Mouse (Mus musculus): ENCODE data around the gene Dbn1. TPM values are rescaled to one million over a fixed set of nuclear protein-coding genes. Genes with fewer than 3 reads are reported as not detected.
A peak's percentile ranks its signal among the peaks of the same experiment; 100 is the strongest.

Gene Dbn1
- polyA plus RNA-seq, 1 experiment from 2014 or later, result 59.4 TPM

DNA sequence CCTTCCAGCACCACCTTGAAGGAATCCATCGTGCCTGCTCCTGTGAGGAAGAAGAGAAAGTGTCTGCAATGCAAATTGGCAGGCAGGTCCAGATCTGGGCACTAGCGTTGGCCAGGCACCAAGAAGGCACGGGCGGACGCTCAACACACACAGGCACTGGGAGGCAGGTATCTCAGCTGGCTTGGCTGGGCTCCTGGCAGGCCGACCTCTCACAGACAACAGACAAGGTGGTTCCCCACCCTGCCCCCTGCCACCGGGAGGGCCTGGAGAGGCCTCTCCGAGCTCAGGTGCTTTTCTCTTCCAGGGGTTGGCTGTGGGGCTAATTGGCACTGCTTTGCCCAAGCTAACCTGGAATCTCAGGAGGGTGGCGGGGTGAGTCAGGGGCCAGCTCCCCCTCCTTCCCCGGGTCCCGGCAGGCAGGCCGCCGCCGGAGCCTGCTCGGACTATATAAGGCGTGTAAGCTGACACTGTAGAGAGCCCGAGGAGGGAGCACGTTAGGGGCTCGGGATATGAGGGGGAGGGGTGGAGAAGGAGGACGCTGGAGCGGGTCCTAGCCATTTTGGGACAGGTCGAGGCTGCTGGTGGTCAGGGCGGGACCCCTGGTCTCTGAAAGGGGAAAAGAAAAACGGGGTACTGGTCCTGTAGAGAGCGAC, 24.6 kb upstream of the Dbn1 start:
- Histone ChIP-seq H3K9ac (ENCODE audit: low read length) (peak overlapping the region; percentile 90), H3K4me3 (ENCODE audit: low read length) (peak overlapping the region; percentile 82), H3K36me3 (ENCODE audit: control insufficient read depth, insufficient read depth) (peaks cover 21% of the 10 kb centered on the region), H3K27ac (ENCODE audit: low read length) (peak overlapping the region; percentile 94), H3K4me1 (ENCODE audit: control insufficient read depth, insufficient read depth, low read length) (peaks cover 34% of the 10 kb centered on the region), H3K4me2 (ENCODE audit: low read depth, low read length) (peak overlapping the region; percentile 84), H3K9me3 (replicated peaks; ENCODE audit: control insufficient read depth, low read length) (no peaks in the 10 kb centered on the region), H3K27me3 (ENCODE audit: control insufficient read depth, insufficient read depth, low read length) (peaks cover 12% of the 10 kb centered on the region)
- WGBS, result 2% methylated on average over 25 of the region's 25 CpGs
- ATAC-seq (replicated peaks; ENCODE audit: extremely low read depth, insufficient read depth, low FRiP score), result peak; percentile 56

DNA sequence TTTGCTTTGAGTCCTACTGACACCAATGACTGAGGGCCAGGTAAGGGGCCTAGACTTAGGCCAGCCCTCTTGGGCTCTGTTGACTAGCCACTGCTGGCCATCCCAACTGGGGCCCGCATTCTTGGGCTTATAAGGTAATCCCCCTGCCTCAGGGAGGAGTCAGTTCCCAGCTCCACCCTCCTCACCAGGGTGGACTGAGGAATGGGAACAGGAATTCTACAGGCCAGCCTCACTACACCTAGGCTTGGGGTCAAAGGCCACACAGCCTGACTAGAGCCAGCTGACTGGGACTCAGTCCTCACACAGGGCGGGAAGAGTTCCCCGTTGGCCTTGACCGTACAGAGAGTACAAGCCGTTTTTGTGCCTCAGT, 23.6 kb upstream of the Dbn1 start:
- H3K27ac ChIP-seq (ENCODE audit: low read length), result peak overlapping the region; percentile 94
- peaks cover 12% of the 10 kb centered on the region for H3K27me3 ChIP-seq (ENCODE audit: control insufficient read depth, insufficient read depth, low read length)
- no peaks in the 10 kb centered on the region for H3K9me3 ChIP-seq (replicated peaks; ENCODE audit: control insufficient read depth, low read length)
- 21% methylated on average over 5 of the region's 5 CpGs for WGBS
- H3K9ac ChIP-seq (ENCODE audit: low read length), result peak overlapping the region; percentile 90
- peak; percentile 1; the same call in 1 of the 2 replicates for ATAC-seq (replicated peaks; ENCODE audit: extremely low read depth, insufficient read depth, low FRiP score)
- H3K4me1 ChIP-seq (ENCODE audit: control insufficient read depth, insufficient read depth, low read length), result peaks cover 34% of the 10 kb centered on the region
- peaks cover 31% of the 10 kb centered on the region for H3K36me3 ChIP-seq (ENCODE audit: control insufficient read depth, insufficient read depth)
- peak overlapping the region; percentile 84 for H3K4me2 ChIP-seq (ENCODE audit: low read depth, low read length)
- peak overlapping the region; percentile 82 for H3K4me3 ChIP-seq (ENCODE audit: low read length)

DNA sequence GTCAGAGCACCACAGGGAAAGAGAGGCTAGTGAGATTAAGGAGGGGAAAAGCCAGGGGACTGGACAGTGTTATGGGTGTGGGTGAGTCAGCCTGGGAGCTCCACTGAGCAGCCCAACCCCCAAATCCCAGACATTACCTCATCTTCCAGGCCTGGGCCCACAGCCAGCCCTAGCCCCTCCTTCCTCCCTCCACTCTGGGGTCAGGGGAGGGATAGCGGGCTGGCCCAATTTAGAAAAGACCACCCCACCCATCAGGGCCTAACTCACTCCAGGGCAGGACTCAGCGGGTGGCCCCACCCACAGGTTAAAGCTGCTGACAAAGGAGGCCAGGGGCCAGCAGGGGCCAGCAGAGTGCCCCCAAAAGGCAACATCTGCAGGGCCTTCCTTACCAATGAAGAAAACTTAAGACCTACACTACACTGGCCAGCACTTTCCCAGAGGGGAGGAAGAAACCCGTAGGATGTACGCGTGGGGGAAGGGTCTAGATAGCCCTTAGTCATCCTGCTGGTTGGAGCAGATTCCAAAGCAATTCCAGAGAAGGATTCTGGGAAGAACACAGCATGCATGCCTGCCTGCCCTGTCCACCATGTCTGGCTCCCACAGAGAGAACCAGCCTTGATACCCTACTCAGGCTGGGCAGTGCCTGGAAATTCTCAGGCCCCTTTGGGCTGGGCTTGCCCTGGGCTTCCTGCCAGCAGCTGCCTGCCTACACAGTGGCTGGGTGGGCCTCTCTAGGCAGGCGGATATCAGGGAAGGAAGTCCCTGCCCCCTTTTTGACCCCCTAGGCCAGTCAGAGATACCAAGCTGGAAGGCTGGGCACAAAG, 23.0 kb upstream of the Dbn1 start:
- Histone ChIP-seq H3K9me3 (replicated peaks; ENCODE audit: control insufficient read depth, low read length) (no peaks in the 10 kb centered on the region), H3K4me1 (ENCODE audit: control insufficient read depth, insufficient read depth, low read length) (peaks cover 34% of the 10 kb centered on the region), H3K4me3 (ENCODE audit: low read length) (peak overlapping the region; percentile 82), H3K27me3 (ENCODE audit: control insufficient read depth, insufficient read depth, low read length) (peaks cover 10% of the 10 kb centered on the region), H3K4me2 (ENCODE audit: low read depth, low read length) (peak overlapping the region; percentile 84), H3K36me3 (ENCODE audit: control insufficient read depth, insufficient read depth) (peaks cover 35% of the 10 kb centered on the region), H3K9ac (ENCODE audit: low read length) (peak overlapping the region; percentile 90), H3K27ac (ENCODE audit: low read length) (peak overlapping the region; percentile 94)
- WGBS, result 5% methylated on average over 6 of the region's 6 CpGs
- ATAC-seq (replicated peaks; ENCODE audit: extremely low read depth, insufficient read depth, low FRiP score), result peak; percentile 78

DNA sequence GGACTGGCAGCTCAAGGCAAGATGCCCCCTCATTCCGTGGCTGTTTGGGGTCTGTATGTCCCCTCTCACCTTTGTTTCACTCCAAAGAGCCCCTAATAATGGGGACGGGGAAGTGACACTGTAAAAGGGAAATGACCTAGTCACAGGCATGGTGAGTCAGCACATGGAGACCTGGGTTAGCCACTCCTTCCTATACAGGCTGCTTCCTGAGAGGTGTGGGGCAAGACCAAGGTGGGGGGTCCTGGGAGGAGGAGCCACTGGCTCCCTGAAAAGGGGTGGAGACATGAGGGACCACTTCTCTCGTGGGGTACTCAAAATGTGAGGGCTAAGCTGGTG, 22.4 kb upstream of the Dbn1 start:
- no peak for ATAC-seq (replicated peaks; ENCODE audit: extremely low read depth, insufficient read depth, low FRiP score)
- Histone ChIP-seq H3K4me2 (ENCODE audit: low read depth, low read length) (peak overlapping the region; percentile 84), H3K4me1 (ENCODE audit: control insufficient read depth, insufficient read depth, low read length) (peaks cover 34% of the 10 kb centered on the region), H3K27ac (ENCODE audit: low read length) (peak overlapping the region; percentile 94), H3K36me3 (ENCODE audit: control insufficient read depth, insufficient read depth) (peaks cover 39% of the 10 kb centered on the region), H3K4me3 (ENCODE audit: low read length) (peak overlapping the region; percentile 3; the same call in 1 of the 2 replicates), H3K9me3 (replicated peaks; ENCODE audit: control insufficient read depth, low read length) (no peaks in the 10 kb centered on the region), H3K9ac (ENCODE audit: low read length) (peak overlapping the region; percentile 21; the same call in 1 of the 2 replicates), H3K27me3 (ENCODE audit: control insufficient read depth, insufficient read depth, low read length) (peaks cover 8% of the 10 kb centered on the region)
- 35% methylated on average over 3 of the region's 3 CpGs for WGBS

DNA sequence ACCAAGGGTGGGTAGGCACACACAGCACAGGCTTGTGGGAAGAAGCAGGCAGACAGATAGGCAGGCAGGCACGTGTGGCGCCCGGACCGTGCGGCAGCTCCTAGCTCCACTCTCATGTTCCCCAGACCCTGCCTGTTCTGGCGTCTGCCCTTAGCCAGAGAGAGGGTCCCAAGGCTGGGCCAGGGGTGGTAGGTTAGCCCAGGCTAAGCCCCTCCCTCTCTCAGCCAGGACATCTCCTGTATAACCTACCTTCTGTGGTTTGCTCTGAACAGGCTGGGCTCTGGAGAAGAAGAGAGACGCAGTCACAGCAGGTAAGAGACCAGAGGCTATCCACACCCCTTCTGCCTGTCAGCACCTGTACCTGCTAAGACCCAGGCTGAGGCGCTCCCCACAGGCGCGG, 20.6 kb upstream of the Dbn1 start:
- ATAC-seq (replicated peaks; ENCODE audit: extremely low read depth, insufficient read depth, low FRiP score), result no peak
- H3K27ac ChIP-seq (ENCODE audit: low read length), result no peak overlapping the region
- peaks cover 50% of the 10 kb centered on the region for H3K36me3 ChIP-seq (ENCODE audit: control insufficient read depth, insufficient read depth)
- no peak overlapping the region for H3K9ac ChIP-seq (ENCODE audit: low read length)
- no peak overlapping the region for H3K4me3 ChIP-seq (ENCODE audit: low read length)
- H3K9me3 ChIP-seq (replicated peaks; ENCODE audit: control insufficient read depth, low read length), result no peaks in the 10 kb centered on the region
- H3K4me2 ChIP-seq (ENCODE audit: low read depth, low read length), result no peak overlapping the region
- peaks cover 34% of the 10 kb centered on the region for H3K4me1 ChIP-seq (ENCODE audit: control insufficient read depth, insufficient read depth, low read length)
- H3K27me3 ChIP-seq (ENCODE audit: control insufficient read depth, insufficient read depth, low read length), result 0 out of 2 replicates have a peak, but pooled peaks cover 2% of the 10 kb centered on the region
- WGBS, result 89% methylated on average over 10 of the region's 10 CpGs

DNA sequence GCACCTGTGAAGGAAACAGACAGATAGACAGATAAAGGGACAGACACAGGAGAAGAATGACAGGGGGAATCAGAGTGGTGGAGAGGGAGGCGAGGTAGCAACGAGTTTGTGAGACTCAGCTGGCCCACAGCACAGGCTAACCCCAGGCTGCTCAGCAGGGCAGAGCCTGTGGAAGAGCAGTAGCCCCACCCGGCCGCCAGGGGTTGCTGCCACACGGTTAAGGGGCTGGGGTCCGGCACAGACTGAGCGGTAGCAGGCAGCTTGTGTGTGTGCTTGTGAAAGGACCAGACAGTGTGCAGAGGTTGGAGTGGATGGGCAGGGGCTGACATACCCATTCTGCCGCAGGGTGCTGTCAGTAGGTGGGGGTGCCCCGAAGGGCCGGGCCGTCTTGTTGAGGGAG, 20.0 kb upstream of the Dbn1 start:
- Histone ChIP-seq H3K4me3 (ENCODE audit: low read length) (no peak overlapping the region), H3K9ac (ENCODE audit: low read length) (no peak overlapping the region), H3K4me1 (ENCODE audit: control insufficient read depth, insufficient read depth, low read length) (peaks cover 34% of the 10 kb centered on the region), H3K27ac (ENCODE audit: low read length) (no peak overlapping the region), H3K36me3 (ENCODE audit: control insufficient read depth, insufficient read depth) (peaks cover 57% of the 10 kb centered on the region), H3K27me3 (ENCODE audit: control insufficient read depth, insufficient read depth, low read length) (0 out of 2 replicates have a peak, but pooled peaks cover 2% of the 10 kb centered on the region), H3K9me3 (replicated peaks; ENCODE audit: control insufficient read depth, low read length) (no peaks in the 10 kb centered on the region), H3K4me2 (ENCODE audit: low read depth, low read length) (no peak overlapping the region)
- no peak for ATAC-seq (replicated peaks; ENCODE audit: extremely low read depth, insufficient read depth, low FRiP score)
- 72% methylated on average over 11 of the region's 11 CpGs for WGBS

DNA sequence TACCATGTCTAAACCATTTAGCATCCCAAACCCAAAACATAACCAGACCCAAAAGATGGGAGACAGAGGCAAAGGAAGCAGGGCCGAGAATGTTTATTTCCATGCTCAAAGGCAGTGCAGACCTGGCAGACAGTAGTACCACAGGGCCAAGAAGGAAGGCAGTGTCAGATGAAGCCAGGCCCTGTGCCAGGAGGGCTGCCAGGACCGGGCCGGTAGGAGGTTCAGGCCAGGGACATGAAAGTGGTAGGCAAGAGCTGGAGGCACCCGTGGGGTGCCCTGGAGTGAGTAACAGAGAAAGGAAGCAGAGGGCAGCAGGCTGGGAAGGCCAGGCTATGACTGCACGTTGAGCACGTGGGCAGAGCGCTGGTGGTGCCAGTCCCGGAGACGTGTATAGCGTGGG, 18.8 kb upstream of the Dbn1 start:
- peaks cover 28% of the 10 kb centered on the region for H3K4me1 ChIP-seq (ENCODE audit: control insufficient read depth, insufficient read depth, low read length)
- H3K27me3 ChIP-seq (ENCODE audit: control insufficient read depth, insufficient read depth, low read length), result 0 out of 2 replicates have a peak, but pooled peaks cover 2% of the 10 kb centered on the region
- H3K9ac ChIP-seq (ENCODE audit: low read length), result no peak overlapping the region
- no peak overlapping the region for H3K27ac ChIP-seq (ENCODE audit: low read length)
- no peak overlapping the region for H3K4me3 ChIP-seq (ENCODE audit: low read length)
- no peak for ATAC-seq (replicated peaks; ENCODE audit: extremely low read depth, insufficient read depth, low FRiP score)
- H3K36me3 ChIP-seq (ENCODE audit: control insufficient read depth, insufficient read depth), result peaks cover 62% of the 10 kb centered on the region
- H3K9me3 ChIP-seq (replicated peaks; ENCODE audit: control insufficient read depth, low read length), result no peaks in the 10 kb centered on the region
- no peak overlapping the region for H3K4me2 ChIP-seq (ENCODE audit: low read depth, low read length)
- 80% methylated on average over 10 of the region's 10 CpGs for WGBS

DNA sequence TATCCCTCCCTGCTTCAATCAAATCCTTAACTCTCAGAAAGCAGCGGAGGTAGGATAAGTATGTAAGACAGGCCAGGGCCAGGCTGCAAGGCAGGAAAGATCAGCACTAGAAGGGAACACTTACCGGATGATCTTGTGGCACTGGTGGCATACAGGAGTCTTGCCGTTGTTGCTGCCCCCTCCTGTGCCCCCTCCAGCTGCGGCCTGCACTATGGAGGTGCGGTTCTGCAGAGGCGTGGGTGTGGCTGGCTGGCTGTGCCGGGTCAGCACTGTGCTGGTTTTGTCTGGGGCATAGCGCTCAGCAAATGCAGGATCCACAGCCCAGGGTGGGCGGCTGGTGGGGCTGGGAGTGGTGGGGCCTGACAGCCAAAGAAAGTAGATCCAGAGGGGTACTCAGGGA, 17.9 kb upstream of the Dbn1 start:
- peaks cover 19% of the 10 kb centered on the region for H3K4me1 ChIP-seq (ENCODE audit: control insufficient read depth, insufficient read depth, low read length)
- ATAC-seq (replicated peaks; ENCODE audit: extremely low read depth, insufficient read depth, low FRiP score), result no peak
- WGBS, result 90% methylated on average over 9 of the region's 9 CpGs
- no peaks in the 10 kb centered on the region for H3K9me3 ChIP-seq (replicated peaks; ENCODE audit: control insufficient read depth, low read length)
- H3K36me3 ChIP-seq (ENCODE audit: control insufficient read depth, insufficient read depth), result peaks cover 62% of the 10 kb centered on the region
- H3K4me3 ChIP-seq (ENCODE audit: low read length), result no peak overlapping the region
- H3K4me2 ChIP-seq (ENCODE audit: low read depth, low read length), result no peak overlapping the region
- H3K27me3 ChIP-seq (ENCODE audit: control insufficient read depth, insufficient read depth, low read length), result 0 out of 2 replicates have a peak, but pooled peaks cover 2% of the 10 kb centered on the region
- H3K27ac ChIP-seq (ENCODE audit: low read length), result no peak overlapping the region
- H3K9ac ChIP-seq (ENCODE audit: low read length), result no peak overlapping the region

DNA sequence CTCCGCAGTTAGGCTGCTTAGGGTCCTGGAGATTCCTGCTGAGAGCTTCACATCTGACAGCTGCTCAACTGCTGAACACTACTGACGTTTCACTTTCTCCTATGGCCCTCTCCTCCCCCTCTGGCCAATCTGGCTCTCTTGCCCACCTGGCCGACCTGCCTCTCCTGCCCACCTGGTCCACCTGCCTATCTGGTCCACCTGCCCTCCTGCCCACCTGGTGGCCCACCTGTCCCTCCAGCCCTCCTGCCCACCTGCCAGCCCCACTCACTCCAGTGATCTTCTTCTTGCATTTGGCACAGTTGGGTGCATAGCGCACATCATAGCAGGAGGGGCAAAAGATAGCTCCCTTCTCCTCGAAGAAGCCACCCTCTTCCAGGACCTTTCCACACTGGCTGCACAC, 16.5 kb upstream of the Dbn1 start:
- no peaks in the 10 kb centered on the region for H3K9me3 ChIP-seq (replicated peaks; ENCODE audit: control insufficient read depth, low read length)
- no peak overlapping the region for H3K4me3 ChIP-seq (ENCODE audit: low read length)
- peaks cover 57% of the 10 kb centered on the region for H3K36me3 ChIP-seq (ENCODE audit: control insufficient read depth, insufficient read depth)
- peaks cover 4% of the 10 kb centered on the region; the same call in 1 of the 2 replicates for H3K27me3 ChIP-seq (ENCODE audit: control insufficient read depth, insufficient read depth, low read length)
- no peak overlapping the region for H3K27ac ChIP-seq (ENCODE audit: low read length)
- H3K4me1 ChIP-seq (ENCODE audit: control insufficient read depth, insufficient read depth, low read length), result peaks cover 6% of the 10 kb centered on the region; the same call in 1 of the 2 replicates
- no peak overlapping the region for H3K9ac ChIP-seq (ENCODE audit: low read length)
- WGBS, result 83% methylated on average over 5 of the region's 5 CpGs
- no peak overlapping the region for H3K4me2 ChIP-seq (ENCODE audit: low read depth, low read length)
- no peak for ATAC-seq (replicated peaks; ENCODE audit: extremely low read depth, insufficient read depth, low FRiP score)
